Mouse (Mus musculus) stomach, postnatal 0 days (tissue): Measurements from ENCODE around the gene Ndufc1. TPM values are rescaled to one million over a fixed set of nuclear protein-coding genes. Genes with fewer than 3 reads are reported as not detected.

Source experiments
- ATAC-seq: fragments of 200-750 bp; cut with Nextera tagmentation; 2 replicates; pipeline ENCODE4 v1.8.0; 2017; ENCODE audit not compliant: low FRiP score, low TSS enrichment
- DNase-seq: peaks from one replicate; pipeline ENCODE4 v3.0.0-alpha.2; 2016; ENCODE audit warnings: low spot score
- H3K27ac ChIP-seq: fragments of 300-500 bp; sonication (generic); replicated peaks from 2 replicates; pipeline ENCODE4 v1.5.1; 2014; ENCODE audit warnings: mild to moderate bottlenecking, control low read depth
- H3K27me3 ChIP-seq: fragments of 300-500 bp; sonication (generic); 2 replicates; pipeline ENCODE4 v1.6.1; 2014; ENCODE audit warnings: low read length; ENCODE audit not compliant: control insufficient read depth, insufficient read depth
- H3K36me3 ChIP-seq: fragments of 300-500 bp; sonication (generic); 2 replicates; pipeline ENCODE4 v1.6.1; 2014; ENCODE audit warnings: low read length, mixed read lengths; ENCODE audit not compliant: control insufficient read depth, insufficient read depth
- H3K4me1 ChIP-seq: fragments of 300-500 bp; sonication (generic); replicated peaks from 2 replicates; pipeline ENCODE4 v1.6.1; 2014; ENCODE audit warnings: antibody characterized with exemption; ENCODE audit not compliant: control insufficient read depth, insufficient read depth
- H3K4me2 ChIP-seq: fragments of 300-500 bp; sonication (generic); replicated peaks from 2 replicates; pipeline ENCODE4 v1.6.1; 2014; ENCODE audit warnings: low read depth, mild to moderate bottlenecking, control low read depth, moderate library complexity
- H3K4me3 ChIP-seq: fragments of 300-500 bp; sonication (generic); 2 replicates; pipeline ENCODE4 v1.5.1; 2014; ENCODE audit warnings: low read depth, low read length, control low read depth
- H3K9ac ChIP-seq: fragments of 300-500 bp; sonication (generic); 2 replicates; pipeline ENCODE4 v1.6.1; 2014; ENCODE audit warnings: mild to moderate bottlenecking, low read length, control low read depth, mixed read lengths
- H3K9me3 ChIP-seq: fragments of 300-500 bp; sonication (generic); 2 replicates; pipeline ENCODE4 v1.6.1; 2016; ENCODE audit warnings: low read length; ENCODE audit not compliant: control insufficient read depth
- CTCF ChIP-seq: IDR thresholded peaks from 2 replicates; pipeline ENCODE4 v1.5.1; 2016; ENCODE audit warnings: antibody characterized with exemption, low read depth, mild to moderate bottlenecking, moderate library complexity
- EP300 ChIP-seq: optimal IDR thresholded peaks from 2 replicates; pipeline ENCODE3; 2016; ENCODE audit warnings: antibody characterized with exemption
- WGBS: fragments of 180-500 bp; shearing (Covaris S2); extraction: QIAGEN DNeasy Blood & Tissue Kit; methylation state at CpG from one replicate; pipeline ENCODE4 v1.1.7; 2014; 5-methylcytosine and 5-hydroxymethylcytosine counted together
- polyA plus RNA-seq: library from polyadenylated mRNA; unstranded; fragments of >200 nt; fragmentation: Nextera tagmentation; extraction: Ambion mirVana; gene quantifications from 2 replicates; pipeline ENCODE4 v1.2.1, GENCODE M21; 2015

Gene Ndufc1
- polyA plus RNA-seq, 1 experiment from 2014 or later = 979 TPM

GRCm38 (mm10) chr3:51368011-51368410 lies 40.8 kb downstream of the Ndufc1 start:
- Histone ChIP-seq H3K27me3 (no peaks in the 10 kb centered on the region), H3K9ac (no peak overlapping the region), H3K4me2 (no peak overlapping the region), H3K36me3 (no peaks in the 10 kb centered on the region), H3K27ac (no peak overlapping the region), H3K4me1 (0 out of 2 replicates have a peak, but pooled peaks cover 3% of the 10 kb centered on the region), H3K9me3 (no peaks in the 10 kb centered on the region), H3K4me3 (no peak overlapping the region)
- ATAC-seq = no peak
- 72% methylated on average over 4 of the region's 4 CpGs for WGBS
- TF ChIP-seq EP300 (no peak), CTCF (no peak)
- no peak for DNase-seq

GRCm38 (mm10) chr3:51366926-51367325 lies 41.9 kb downstream of the Ndufc1 start:
- Histone ChIP-seq H3K9me3 (no peaks in the 10 kb centered on the region), H3K4me3 (no peak overlapping the region), H3K4me1 (0 out of 2 replicates have a peak, but pooled peaks cover 3% of the 10 kb centered on the region), H3K9ac (no peak overlapping the region), H3K4me2 (no peak overlapping the region), H3K27ac (no peak overlapping the region), H3K36me3 (no peaks in the 10 kb centered on the region), H3K27me3 (no peaks in the 10 kb centered on the region)
- no peak for TF ChIP-seq EP300
- no peak for TF ChIP-seq CTCF
- DNase-seq = no peak
- peak; percentile 73 for ATAC-seq
- 42% methylated on average over 4 of the region's 4 CpGs for WGBS

GRCm38 (mm10) chr3:51365517-51365882 lies 43.3 kb downstream of the Ndufc1 start:
- no peak overlapping the region for H3K9ac ChIP-seq

GRCm38 (mm10) chr3:51364703-51365516 lies 43.9 kb downstream of the Ndufc1 start:
- Histone ChIP-seq H3K27me3 (no peaks in the 10 kb centered on the region), H3K4me2 (peak overlapping the region; percentile 83), H3K36me3 (no peaks in the 10 kb centered on the region), H3K9ac (peak overlapping the region; percentile 51), H3K27ac (0 out of 2 replicates have a peak overlapping the region, but pooled peaks have one; percentile 49), H3K9me3 (no peaks in the 10 kb centered on the region), H3K4me3 (peak overlapping the region; percentile 43), H3K4me1 (0 out of 2 replicates have a peak, but pooled peaks cover 3% of the 10 kb centered on the region)
- ATAC-seq (peak; percentile 69; the same call in 1 of the 2 replicates), DNase-seq (peak; percentile 72)
- TF ChIP-seq CTCF (peak; percentile 94), EP300 (no peak)
- 7% methylated on average over 31 of the region's 31 CpGs for WGBS

More at GRCm38 (mm10) chr3:51365517-51365882, 43.3 kb downstream of the Ndufc1 start:
- Histone ChIP-seq H3K9me3 (no peaks in the 10 kb centered on the region), H3K27me3 (no peaks in the 10 kb centered on the region), H3K4me2 (peak overlapping the region; percentile 83), H3K27ac (no peak overlapping the region), H3K4me3 (peak overlapping the region; percentile 43), H3K4me1 (0 out of 2 replicates have a peak, but pooled peaks cover 3% of the 10 kb centered on the region), H3K36me3 (no peaks in the 10 kb centered on the region)
- 7% methylated on average over 3 of the region's 3 CpGs for WGBS
- ATAC-seq (no peak; the same call in 1 of the 2 replicates), DNase-seq (no peak)
- TF ChIP-seq CTCF (no peak), EP300 (no peak)

GRCm38 (mm10) chr3:51361066-51361465 lies 47.7 kb downstream of the Ndufc1 start:
- Histone ChIP-seq H3K4me1 (peaks cover 3% of the 10 kb centered on the region; the same call in 1 of the 2 replicates), H3K4me3 (no peak overlapping the region), H3K27me3 (no peaks in the 10 kb centered on the region), H3K4me2 (no peak overlapping the region), H3K9ac (no peak overlapping the region), H3K27ac (no peak overlapping the region), H3K36me3 (no peaks in the 10 kb centered on the region), H3K9me3 (no peaks in the 10 kb centered on the region)
- DNase-seq (no peak), ATAC-seq (0 out of 2 replicates have a peak, but pooled peaks have one; percentile 19)
- 32% methylated on average over 9 of the region's 9 CpGs for WGBS
- no peak for TF ChIP-seq EP300
- no peak for TF ChIP-seq CTCF

- H3K9ac ChIP-seq = no peak overlapping the region
- ATAC-seq (no peak), DNase-seq (no peak)
- no peak overlapping the region for H3K27ac ChIP-seq
- 53% methylated on average over 14 of the region's 14 CpGs for WGBS
- no peak for TF ChIP-seq EP300
- TF ChIP-seq CTCF = no peak
- no peaks in the 10 kb centered on the region for H3K27me3 ChIP-seq
- no peaks in the 10 kb centered on the region for H3K36me3 ChIP-seq
- no peaks in the 10 kb centered on the region for H3K9me3 ChIP-seq
- peak overlapping the region; percentile 85 for H3K4me2 ChIP-seq
- H3K4me3 ChIP-seq = 0 out of 2 replicates have a peak overlapping the region, but pooled peaks have one; percentile 61
- peaks cover 3% of the 10 kb centered on the region; the same call in 1 of the 2 replicates for H3K4me1 ChIP-seq
Measured at GRCm38 (mm10) chr3:51359558-51360307, 49.1 kb downstream of the Ndufc1 start.
